Mouse (Mus musculus): ENCODE measurements around the gene Myt1l.

Gene Myt1l

DNA sequence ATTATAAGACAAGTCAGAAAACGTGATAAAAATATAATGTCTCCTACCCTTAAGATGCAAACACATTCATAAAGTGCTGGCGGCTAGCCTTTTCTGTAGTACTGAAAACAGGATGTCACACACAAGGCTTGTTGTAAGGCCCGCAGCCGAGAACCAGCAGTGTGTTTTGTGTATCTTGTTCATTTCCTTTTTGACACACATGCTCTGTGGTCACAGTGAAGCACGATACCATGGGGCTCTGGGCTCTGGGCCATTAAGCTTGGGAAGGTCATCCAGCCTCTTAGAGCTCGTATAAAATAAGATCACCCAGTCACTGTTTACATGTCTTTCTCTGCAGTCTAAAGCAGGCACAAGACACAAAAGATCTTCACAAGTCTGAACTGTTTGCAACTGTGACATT is 288.6 kb downstream of the Myt1l start:
- no peak for DNase-seq (ENCODE audit: low spot score)

DNA sequence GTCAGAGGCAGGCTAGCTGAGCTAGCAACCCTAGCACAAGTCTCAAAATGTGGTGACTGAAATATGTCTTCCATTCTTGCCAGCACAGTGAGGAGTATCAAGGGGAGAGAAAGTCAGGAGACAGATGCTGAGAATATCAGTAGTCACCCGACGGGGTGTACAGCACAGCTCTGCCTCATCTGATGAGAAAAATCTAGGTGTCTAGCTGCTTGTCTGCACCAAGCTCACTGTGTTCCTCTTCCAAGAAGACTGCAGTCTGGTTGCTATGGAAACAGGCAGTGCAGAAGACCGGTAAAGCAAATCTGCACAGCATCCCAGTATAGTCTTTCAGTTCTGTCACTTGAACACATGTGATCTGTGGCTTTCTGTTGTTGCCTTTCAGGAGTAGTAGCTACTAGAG is 294.0 kb downstream of the Myt1l start:
- peak; percentile 21 for DNase-seq (ENCODE audit: low spot score)

DNA sequence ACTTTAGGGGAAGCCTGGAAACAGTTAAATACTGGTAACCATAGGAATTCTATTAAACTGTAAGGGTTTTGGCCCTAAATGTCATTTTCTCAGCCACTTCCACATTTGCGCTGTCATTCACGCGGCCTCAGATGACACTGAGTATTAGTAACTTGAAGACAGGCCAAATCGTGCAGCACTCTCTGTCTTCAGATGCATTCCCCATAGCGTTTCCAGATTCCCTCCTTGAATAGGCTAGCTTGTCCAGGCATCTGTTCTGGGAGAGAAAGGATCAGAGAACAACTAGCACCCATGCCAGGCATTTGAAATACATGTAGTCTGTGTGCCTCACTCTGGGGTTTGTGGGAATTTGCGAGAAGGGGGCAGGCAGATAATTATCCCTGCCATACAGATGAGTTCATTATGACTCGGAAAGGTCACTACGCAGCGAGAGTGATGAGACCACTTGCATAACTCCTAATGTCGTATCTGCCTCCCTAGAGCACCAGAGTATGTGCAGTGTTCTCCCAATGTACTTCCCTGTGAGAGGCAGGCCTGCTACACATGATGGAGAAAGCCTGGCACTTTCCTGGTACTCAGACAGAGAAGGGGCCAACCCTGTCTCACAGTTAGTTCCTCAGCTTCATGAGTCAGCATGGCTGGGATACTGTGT is 295.7 kb downstream of the Myt1l start:
- no peak for DNase-seq (ENCODE audit: low spot score)

GRCm38 (mm10) chr12:29830571-29830970 is 302.4 kb downstream of the Myt1l start:
- DNase-seq (ENCODE audit: low spot score): no peak

DNA sequence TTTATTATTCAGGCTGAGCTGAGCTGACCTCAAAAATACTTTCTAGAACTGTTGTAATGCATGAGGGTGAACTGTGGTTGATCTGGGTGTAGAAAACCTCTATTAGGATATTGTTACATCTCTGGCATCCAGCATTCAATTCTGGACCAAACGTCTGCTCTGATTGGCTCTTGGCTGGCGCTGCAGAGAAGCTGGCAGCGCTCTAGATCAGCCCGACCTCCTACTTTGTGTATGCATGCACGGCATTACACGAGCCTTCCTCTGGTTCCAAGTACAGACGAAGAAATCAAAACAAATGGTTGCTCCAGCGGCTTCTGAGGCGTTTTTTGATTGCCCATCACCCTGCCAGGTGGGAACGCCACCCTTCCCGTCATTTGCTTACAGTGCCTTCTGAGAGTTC is 303.2 kb downstream of the Myt1l start:
- DNase-seq (ENCODE audit: low spot score): no peak

DNA sequence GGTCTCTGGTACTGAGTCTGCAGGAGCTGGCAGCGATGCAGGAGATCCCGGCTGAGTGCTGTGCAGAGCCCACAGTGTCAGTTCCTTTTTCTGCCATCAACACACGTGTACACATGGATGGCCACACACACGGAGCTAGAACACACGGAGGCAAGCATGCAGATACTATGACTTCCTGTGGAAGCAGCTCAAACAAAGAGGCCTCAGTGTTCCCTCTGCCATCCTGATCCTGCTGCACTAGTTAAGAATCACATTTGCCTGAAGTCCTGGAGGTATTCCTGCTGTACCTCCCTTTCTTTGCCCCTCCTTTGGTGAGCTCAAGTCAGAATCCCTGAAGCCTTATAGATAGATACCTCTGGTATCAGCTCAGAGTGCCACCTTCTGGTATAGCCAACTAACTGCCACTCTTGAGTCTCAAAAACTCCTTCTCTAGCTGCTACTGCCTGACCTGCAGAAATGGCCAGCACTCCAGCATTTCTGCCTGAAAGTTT is 309.2 kb downstream of the Myt1l start:
- peak; percentile 71 for DNase-seq (ENCODE audit: low spot score)

DNA sequence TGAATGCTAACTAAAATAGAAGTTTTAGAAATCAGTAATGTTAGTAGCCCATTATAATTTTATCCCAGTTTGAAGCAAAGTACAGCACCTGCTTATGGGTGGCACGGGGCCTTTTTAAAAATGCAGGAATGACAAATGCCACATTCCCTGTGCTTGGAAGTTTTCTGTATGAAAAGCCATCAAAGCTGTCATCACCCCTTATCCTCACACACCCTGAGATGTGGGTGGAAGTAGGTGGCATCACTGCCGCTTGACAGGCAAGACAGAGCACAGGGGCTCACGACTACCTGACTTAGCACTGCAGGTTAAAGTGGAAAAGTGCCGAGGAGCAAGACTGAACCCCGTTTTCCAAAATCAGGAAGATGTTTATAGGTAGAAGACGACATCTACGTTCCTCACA is 310.2 kb downstream of the Myt1l start:
- no peak for DNase-seq (ENCODE audit: low spot score)

DNA sequence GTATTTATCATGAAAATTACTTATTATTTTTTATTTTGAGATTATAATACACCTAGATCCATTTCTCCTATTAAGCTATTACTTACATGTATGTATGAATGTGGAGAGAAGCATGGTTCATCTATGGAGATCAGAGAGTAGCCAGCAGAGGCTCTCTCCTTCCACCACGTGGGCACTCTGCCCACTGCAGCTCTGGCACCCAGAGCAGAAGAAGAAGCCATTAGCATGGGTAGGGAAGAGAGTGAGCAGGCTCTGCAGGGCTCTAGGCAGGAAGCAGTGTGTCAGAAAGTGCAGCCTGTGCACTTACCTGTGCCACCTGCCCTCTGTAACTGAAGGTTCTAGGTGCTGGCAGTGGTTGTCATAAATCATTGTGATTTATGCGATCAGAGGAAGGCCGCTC is 321.8 kb downstream of the Myt1l start:
- no peak for DNase-seq (ENCODE audit: low spot score)

- no peak for DNase-seq (ENCODE audit: low spot score)
Observed at GRCm38 (mm10) chr12:29854151-29854585, 326.0 kb downstream of the Myt1l start.

DNA sequence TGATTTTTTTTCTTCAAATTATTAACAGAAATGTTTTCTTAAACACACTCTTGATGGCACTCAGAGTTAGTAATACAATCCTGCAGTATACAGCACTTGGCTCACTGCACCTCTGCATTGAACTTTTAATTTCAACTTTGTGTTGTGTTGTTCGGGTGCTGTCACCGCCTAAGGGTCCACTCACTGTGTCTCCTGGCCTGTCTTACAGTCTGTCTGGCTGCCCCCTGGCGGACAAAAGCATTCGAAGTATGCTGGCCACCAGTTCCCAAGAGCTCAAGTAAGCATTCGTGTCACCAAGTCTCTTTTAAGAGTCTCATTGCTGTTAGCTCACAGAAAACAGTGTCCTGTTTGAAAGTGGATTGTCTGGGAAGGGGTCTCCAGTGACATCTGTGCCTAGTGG is 326.8 kb downstream of the Myt1l start:
- peak; percentile 78 for DNase-seq (ENCODE audit: low spot score)

DNA sequence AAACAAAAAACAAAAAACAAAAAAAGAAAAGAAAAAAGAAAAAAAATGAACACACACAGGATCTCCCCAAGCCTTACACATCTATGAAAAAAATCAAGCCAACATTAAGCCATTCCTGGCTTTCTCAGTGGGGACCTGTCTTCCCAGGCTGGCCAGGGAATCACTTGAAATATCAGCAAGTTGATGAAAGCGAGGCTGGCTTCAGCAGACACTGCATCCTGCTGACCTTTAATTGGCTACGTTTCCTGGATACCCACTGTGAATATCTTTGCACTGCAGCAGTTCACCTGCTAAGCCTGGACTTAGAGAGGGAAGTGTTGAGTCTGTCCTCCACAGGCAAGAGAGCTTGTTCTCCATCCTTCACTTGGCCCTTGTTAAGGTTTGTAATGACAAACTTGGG is 332.8 kb downstream of the Myt1l start:
- no peak for DNase-seq (ENCODE audit: low spot score)

- no peak for DNase-seq (ENCODE audit: low spot score)
Observed at GRCm38 (mm10) chr12:29868295-29868694, 340.1 kb downstream of the Myt1l start.

GRCm38 (mm10) chr12:29868781-29869180 is 340.6 kb downstream of the Myt1l start:
- DNase-seq (ENCODE audit: low spot score): no peak

GRCm38 (mm10) chr12:29872156-29872815 is 344.1 kb downstream of the Myt1l start:
- DNase-seq (ENCODE audit: low spot score): peak; percentile 78

GRCm38 (mm10) chr12:29873281-29873772 is 345.1 kb downstream of the Myt1l start:
- DNase-seq (ENCODE audit: low spot score): no peak

DNA sequence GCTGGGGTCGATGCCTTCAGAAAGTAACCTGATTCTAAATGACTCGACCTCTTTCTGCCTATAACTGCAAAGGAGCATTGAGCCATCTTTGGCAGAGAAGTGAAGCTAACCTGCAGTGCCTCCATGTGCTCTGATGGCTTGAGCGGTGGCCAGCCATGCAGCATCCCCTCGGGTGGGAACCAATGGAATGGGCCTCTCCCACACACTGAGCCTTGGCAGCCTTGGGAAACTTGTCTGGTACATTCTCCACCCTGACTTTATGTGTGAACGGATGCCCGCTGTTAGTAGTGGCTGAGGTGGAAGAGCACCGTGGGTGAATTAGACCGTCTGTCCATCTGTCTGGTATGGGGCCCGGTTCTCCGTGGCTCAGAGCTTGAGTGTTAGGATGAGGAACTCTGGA is 349.8 kb downstream of the Myt1l start:
- no peak for DNase-seq (ENCODE audit: low spot score)

DNA sequence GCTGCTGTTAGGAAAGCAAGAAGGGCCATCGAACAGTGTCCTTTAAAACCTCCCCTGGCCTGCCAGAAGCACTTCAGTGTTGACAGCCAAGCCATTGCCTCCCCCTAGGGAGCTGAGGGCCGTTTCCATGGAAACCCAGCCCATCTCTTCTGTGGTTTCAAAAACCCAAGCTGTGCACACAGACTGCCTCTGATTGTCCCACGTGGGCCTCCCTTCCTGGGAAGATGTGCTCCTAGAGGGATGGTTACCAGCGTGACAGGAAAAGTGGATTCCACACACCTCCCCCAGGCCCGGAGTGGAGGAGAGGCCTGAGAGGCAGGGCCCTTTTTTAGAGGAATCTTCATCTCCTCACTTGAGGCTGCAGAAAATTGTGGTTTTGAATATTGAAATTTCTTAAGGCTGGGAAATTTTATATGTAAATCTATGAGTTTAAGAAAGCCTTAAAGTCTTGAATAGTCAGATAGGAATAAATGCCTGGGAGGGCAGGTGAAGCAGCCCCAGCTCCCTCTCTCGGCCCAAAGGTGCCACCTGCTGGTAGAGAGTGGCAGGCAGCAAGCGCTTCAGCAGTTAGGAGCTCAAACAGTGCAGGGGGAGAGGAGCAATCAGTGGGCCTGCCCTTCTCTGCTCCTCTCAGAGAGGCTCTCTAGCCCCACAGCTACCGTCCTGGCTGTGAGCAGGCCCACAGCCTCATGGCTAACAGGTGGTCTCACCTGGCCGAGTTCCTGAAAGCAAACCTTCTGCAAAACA is 354.9 kb downstream of the Myt1l start:
- peak; percentile 84 for DNase-seq (ENCODE audit: low spot score)

DNA sequence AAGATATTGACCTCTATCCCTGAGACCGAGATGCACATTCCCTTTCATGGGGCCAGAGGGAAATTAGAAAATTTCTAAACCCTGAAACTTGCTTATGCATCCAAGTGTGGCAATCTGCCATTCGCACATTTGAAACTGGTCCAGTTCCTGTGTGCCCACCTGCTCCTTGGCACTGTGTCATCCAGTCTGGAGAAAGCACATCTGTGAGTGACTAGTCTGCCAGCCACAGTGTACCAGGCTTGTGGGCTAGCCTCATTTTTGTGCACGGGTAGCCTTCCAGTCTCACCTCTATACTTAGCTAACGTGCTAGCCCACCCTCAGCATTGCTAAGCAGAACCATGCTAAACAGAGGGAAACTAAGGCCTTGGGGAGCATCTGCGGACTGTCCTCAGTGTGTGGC is 356.2 kb downstream of the Myt1l start:
- DNase-seq (ENCODE audit: low spot score): no peak

GRCm38 (mm10) chr12:29894669-29895068 is 366.5 kb downstream of the Myt1l start:
- peak; percentile 71 for DNase-seq (ENCODE audit: low spot score)

- no peak for DNase-seq (ENCODE audit: low spot score)
Observed at GRCm38 (mm10) chr12:29897533-29898085, 369.4 kb downstream of the Myt1l start.

DNA sequence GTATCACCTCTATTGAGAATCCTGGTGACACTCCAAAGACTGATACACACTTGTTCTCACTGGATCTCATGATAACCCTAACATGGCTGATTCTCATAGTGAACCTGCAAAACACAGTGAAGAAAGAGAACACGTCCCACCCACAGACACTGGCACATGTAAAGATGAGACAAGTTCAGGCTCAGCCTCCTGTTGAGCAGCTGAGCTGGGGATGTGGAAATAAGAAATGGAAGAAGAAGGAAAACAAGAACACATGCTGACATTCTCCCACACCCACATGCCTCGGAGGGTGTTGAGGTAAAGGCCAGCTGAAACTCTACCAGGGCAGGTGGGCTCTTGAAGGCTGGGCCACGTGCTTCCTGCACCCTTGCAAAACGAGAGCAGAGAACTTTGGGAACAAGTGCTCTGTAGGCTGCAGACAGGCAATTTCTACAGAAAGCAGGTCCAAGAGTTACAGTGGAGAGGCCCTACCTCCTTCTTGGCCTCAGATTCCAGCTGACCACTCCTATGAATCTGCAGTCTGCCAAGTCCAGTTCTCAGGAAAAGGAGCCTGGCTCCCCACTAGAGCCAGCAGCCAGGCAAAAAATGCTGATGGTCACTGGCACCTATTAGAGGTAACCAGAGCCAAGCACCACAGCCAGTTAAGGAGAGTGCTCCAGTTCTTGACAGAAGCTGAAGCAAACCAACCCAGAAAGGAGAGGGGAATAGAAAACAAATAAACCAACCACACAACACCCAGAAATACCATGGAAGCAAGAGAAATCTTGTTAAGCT is 376.1 kb downstream of the Myt1l start:
- no peak for DNase-seq (ENCODE audit: low spot score)

DNA sequence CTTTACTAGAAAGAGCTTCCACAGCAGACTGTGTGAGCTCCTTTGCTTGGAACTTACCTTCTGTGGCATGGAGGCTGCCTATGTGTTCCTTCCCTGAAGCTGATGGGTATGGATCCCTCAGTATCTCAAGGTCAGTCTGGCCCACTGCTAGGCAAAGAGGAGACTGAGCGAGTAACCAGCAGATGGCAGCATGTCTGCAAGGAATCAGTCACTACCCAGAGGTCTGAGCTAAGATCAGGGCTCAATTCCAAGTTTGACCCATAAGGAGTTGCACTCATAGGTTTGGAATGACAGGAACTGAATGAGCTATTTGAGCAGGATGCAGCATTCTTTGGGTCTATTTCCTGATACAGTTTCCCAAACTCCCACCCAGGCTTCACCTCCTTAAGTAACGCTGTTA is 378.9 kb downstream of the Myt1l start:
- DNase-seq (ENCODE audit: low spot score): peak; percentile 71

All from embryo, embryonic 10.5 days (tissue).